Mouse (Mus musculus) midbrain, embryonic 10.5 days (tissue): ENCODE measurements around the gene Kpnb1. TPM values are rescaled to one million over a fixed set of nuclear protein-coding genes. Genes with fewer than 3 reads are reported as not detected.

Experiments used
- DNase-seq: peaks from one replicate; pipeline ENCODE4 v3.0.0-alpha.2; 2017; ENCODE audit warnings: low spot score
- H3K27ac ChIP-seq: fragments of 300-500 bp; sonication (generic); replicated peaks from 2 replicates; pipeline ENCODE4 v1.5.1; 2016; ENCODE audit warnings: mild to moderate bottlenecking
- H3K27me3 ChIP-seq: fragments of 300-500 bp; sonication (generic); 2 replicates; pipeline ENCODE4 v1.6.1; 2016; ENCODE audit warnings: low read depth, mild to moderate bottlenecking; ENCODE audit not compliant: poor library complexity, severe bottlenecking
- H3K36me3 ChIP-seq: fragments of 300-500 bp; sonication (generic); 2 replicates; pipeline ENCODE4 v1.6.1; 2016; ENCODE audit warnings: mild to moderate bottlenecking, moderate library complexity
- H3K4me1 ChIP-seq: fragments of 300-500 bp; sonication (generic); 2 replicates; pipeline ENCODE4 v1.6.1; 2016
- H3K4me3 ChIP-seq: fragments of 300-500 bp; sonication (generic); 2 replicates; pipeline ENCODE4 v1.5.1; 2016; ENCODE audit warnings: mild to moderate bottlenecking, moderate library complexity
- H3K9me3 ChIP-seq: fragments of 300-500 bp; sonication (generic); replicated peaks from 2 replicates; pipeline ENCODE4 v1.6.1; 2016; ENCODE audit warnings: mild to moderate bottlenecking
- WGBS: fragments of 180-500 bp; shearing (Covaris S2); methylation state at CpG from one replicate; pipeline ENCODE4 v1.1.7; 2016; 5-methylcytosine and 5-hydroxymethylcytosine counted together
- polyA plus RNA-seq: library from polyadenylated mRNA; unstranded; fragments of >200 nt; fragmentation: Nextera tagmentation; extraction: Ambion mirVana; gene quantifications from 2 replicates; pipeline ENCODE4 v1.2.1, GENCODE M21; 2016

Gene Kpnb1
- polyA plus RNA-seq, result 82.9 and 95.7 TPM in 2 replicates

- H3K4me1 ChIP-seq, result peaks cover 44% of the 10 kb centered on the region
- no peaks in the 10 kb centered on the region for H3K27me3 ChIP-seq
- WGBS, result under 1% methylated on average over 96 of the region's 101 CpGs
- peak within 1 kb of the TSS; percentile 97 for H3K4me3 ChIP-seq
- no peaks in the 10 kb centered on the region for H3K9me3 ChIP-seq
- DNase-seq, result peak; percentile 100
- peak within 1 kb of the TSS; percentile 100 for H3K27ac ChIP-seq
- H3K36me3 ChIP-seq, result peaks cover 47% of the 10 kb centered on the region
Measured at GRCm38 (mm10) chr11:97187764-97188642, at the start of gene Kpnb1. Gene Kpnb1, minus strand, starts transcription at chr11:97187881.

DNA sequence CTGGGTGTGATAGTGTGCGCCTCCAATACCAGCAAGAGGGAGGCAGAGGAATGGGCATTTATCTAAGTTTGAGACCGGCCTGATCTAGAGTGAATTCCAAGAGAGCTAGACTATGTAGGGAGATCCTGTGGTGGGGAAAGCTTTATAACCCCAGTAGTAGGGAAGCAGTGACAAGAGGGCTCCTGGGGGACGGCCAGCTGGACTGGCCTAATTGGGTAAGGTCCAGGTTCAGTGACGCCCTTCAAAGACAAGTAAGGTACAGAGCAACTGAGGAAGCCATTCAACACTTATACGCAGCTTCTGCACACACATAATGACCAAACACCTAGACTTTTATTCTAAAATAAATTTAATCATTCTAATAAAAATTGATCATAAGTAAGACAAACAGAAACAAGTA lies 44.8 kb upstream of the Kpnb1 start:
- no peaks in the 10 kb centered on the region for H3K9me3 ChIP-seq
- H3K4me1 ChIP-seq, result no peaks in the 10 kb centered on the region
- 94% methylated on average over 5 of the region's 5 CpGs for WGBS
- H3K36me3 ChIP-seq, result peaks cover 96% of the 10 kb centered on the region
- H3K27me3 ChIP-seq, result no peaks in the 10 kb centered on the region
- no peak overlapping the region for H3K27ac ChIP-seq
- no peak overlapping the region for H3K4me3 ChIP-seq
- no peak for DNase-seq

DNA sequence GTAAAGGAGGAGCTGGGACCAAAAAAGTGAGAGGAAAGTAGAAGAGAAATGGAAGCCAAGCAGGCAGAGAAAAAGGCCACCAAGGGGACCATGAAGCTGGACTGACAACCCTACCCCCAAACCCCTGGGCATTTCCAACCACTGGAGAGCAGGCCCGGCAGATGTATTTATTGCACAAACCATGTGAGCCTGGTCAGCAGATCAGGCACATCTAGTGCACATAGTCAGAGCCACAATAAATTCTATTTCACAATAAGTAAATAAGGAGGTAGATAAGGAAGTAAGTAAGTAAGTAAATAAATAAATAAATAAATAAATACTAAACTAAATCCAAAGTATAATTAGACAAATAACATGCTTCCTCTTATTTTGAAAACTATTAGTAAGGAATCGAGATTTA lies 41.7 kb upstream of the Kpnb1 start:
- no peaks in the 10 kb centered on the region for H3K27me3 ChIP-seq
- H3K9me3 ChIP-seq, result no peaks in the 10 kb centered on the region
- H3K36me3 ChIP-seq, result peaks cover 97% of the 10 kb centered on the region
- no peak overlapping the region for H3K27ac ChIP-seq
- DNase-seq, result no peak
- no peak overlapping the region for H3K4me3 ChIP-seq
- WGBS, result 91% methylated on average over 2 of the region's 2 CpGs
- H3K4me1 ChIP-seq, result no peaks in the 10 kb centered on the region

DNA sequence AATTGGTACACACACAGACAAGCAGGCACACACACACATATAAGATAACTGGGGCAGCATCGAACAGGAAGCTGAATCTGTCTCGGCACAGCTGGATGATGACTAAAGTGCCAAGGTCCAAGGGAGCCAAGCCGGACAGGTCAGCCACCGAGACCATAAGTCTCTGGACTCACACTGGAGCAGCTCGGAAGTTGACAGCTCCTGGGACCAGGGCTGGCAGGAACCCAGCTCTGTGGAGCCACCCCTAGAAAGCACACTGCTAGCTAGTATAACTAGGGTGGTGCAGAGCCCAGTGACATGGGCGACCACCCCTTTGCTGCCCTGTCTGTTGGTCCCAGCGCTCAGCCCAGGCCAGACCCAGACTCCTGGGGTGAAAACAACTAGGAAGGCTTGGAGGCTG lies 41.3 kb upstream of the Kpnb1 start:
- no peak for DNase-seq
- Histone ChIP-seq H3K27me3 (no peaks in the 10 kb centered on the region), H3K4me1 (no peaks in the 10 kb centered on the region)

DNA sequence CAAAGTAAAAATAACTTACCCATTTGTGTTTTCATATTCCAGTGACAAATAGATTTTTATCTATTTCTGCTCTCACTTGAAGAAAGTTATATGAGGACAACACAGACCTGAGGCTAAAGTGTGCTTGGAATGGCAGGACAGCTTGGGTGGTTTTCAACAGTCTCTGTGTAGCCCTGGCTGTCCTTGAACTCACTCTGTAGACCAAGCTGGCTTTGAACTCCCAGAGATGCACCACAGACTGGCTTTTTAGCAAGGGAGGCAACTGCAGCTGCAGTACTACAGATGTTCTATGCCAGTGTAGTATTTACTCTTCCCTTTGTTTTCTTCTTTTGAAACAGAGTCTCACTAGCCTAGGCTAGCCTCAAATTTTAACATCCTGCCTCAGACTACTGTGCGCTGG lies 38.5 kb upstream of the Kpnb1 start:
- 96% methylated on average over 1 of the region's 1 CpGs for WGBS
- Histone ChIP-seq H3K9me3 (no peaks in the 10 kb centered on the region), H3K27ac (no peak overlapping the region), H3K4me3 (no peak overlapping the region), H3K4me1 (no peaks in the 10 kb centered on the region), H3K27me3 (no peaks in the 10 kb centered on the region), H3K36me3 (peaks cover 98% of the 10 kb centered on the region)
- DNase-seq, result no peak

More for the DNA sequence above, 41.3 kb upstream of the Kpnb1 start:
- H3K4me3 ChIP-seq, result no peak overlapping the region
- no peak overlapping the region for H3K27ac ChIP-seq
- peaks cover 97% of the 10 kb centered on the region for H3K36me3 ChIP-seq
- WGBS, result 93% methylated on average over 7 of the region's 7 CpGs
- H3K9me3 ChIP-seq, result no peaks in the 10 kb centered on the region

DNA sequence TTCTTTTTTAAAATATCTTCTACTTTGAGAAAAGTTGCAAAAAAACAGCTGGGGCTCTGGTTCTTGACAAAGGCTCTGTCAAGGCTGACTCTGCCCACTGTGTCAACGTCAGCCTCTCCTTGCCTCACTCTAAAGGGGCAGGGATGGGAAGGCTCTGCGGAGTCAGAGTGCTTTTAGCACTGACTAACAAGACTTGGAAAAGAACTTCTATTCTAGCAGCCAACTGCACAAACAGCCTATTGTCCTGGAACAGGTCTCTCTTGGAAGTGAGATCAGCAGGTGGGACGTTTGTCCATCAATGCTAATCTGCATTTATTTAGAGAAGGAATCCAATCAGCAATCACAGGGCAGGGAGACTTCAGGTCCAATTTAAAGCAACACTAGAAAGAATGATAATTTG lies 35.8 kb upstream of the Kpnb1 start:
- no peaks in the 10 kb centered on the region for H3K9me3 ChIP-seq
- H3K27me3 ChIP-seq, result no peaks in the 10 kb centered on the region
- no peak overlapping the region for H3K4me3 ChIP-seq
- peaks cover 98% of the 10 kb centered on the region for H3K36me3 ChIP-seq
- WGBS, result 63% methylated on average over 3 of the region's 3 CpGs
- no peak overlapping the region for H3K27ac ChIP-seq
- no peak for DNase-seq
- no peaks in the 10 kb centered on the region for H3K4me1 ChIP-seq

DNA sequence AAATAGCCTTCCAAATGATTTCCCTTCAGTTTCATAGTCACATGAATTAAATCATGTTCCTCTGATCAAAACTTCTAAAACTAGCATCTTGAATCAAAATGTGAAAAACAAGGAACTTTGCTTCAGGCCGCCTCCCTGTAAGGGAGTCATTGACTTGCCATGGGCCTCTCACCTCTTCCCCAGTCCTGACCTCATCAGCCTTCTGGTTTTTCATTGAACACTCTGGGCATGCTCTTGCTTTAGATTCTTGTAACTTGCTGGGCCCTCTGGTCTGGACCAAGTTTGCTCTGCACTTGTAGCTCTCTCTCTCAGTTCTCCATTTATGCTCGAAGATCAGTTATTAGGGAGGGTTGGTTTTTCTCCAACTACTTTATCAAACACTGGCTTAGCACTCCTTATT lies 33.9 kb upstream of the Kpnb1 start:
- H3K27me3 ChIP-seq, result no peaks in the 10 kb centered on the region
- no peaks in the 10 kb centered on the region for H3K9me3 ChIP-seq
- H3K27ac ChIP-seq, result no peak overlapping the region
- no peak overlapping the region for H3K4me3 ChIP-seq
- WGBS, result 99% methylated on average over 2 of the region's 2 CpGs
- H3K4me1 ChIP-seq, result no peaks in the 10 kb centered on the region
- H3K36me3 ChIP-seq, result peaks cover 98% of the 10 kb centered on the region
- DNase-seq, result no peak

GRCm38 (mm10) chr11:97220211-97220610 lies 32.5 kb upstream of the Kpnb1 start:
- no peak overlapping the region for H3K27ac ChIP-seq
- DNase-seq, result no peak
- 87% methylated on average over 3 of the region's 3 CpGs for WGBS
- H3K27me3 ChIP-seq, result no peaks in the 10 kb centered on the region
- H3K36me3 ChIP-seq, result peaks cover 98% of the 10 kb centered on the region
- H3K9me3 ChIP-seq, result no peaks in the 10 kb centered on the region
- H3K4me3 ChIP-seq, result no peak overlapping the region
- no peaks in the 10 kb centered on the region for H3K4me1 ChIP-seq

DNA sequence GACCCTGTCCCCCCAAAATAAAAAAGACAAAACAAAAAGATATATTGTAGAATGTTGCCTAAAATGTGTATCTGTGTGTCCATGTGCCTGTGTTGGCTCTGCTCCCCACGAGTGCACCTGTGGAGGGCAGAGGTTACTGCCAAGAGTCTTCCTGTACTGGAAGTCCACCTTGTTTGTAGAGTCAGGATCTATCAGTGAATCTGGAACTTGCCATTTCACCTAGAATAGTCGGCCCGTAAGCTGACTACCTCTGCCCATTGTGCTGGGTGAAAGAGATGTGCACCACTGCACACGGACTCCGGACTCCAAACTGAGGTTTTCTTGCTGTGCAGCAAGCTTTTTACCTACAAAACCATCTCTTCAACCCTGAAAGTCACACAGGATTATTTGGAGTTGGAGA lies 26.7 kb upstream of the Kpnb1 start:
- no peak overlapping the region for H3K4me3 ChIP-seq
- DNase-seq, result no peak
- H3K27ac ChIP-seq, result no peak overlapping the region
- H3K4me1 ChIP-seq, result no peaks in the 10 kb centered on the region
- H3K36me3 ChIP-seq, result peaks cover 100% of the 10 kb centered on the region
- H3K27me3 ChIP-seq, result no peaks in the 10 kb centered on the region
- H3K9me3 ChIP-seq, result no peaks in the 10 kb centered on the region
- WGBS, result 93% methylated on average over 5 of the region's 5 CpGs

- WGBS, result 92% methylated on average over 9 of the region's 9 CpGs
- no peak for DNase-seq
Measured at GRCm38 (mm10) chr11:97210728-97211400, 23.2 kb upstream of the Kpnb1 start.

DNA sequence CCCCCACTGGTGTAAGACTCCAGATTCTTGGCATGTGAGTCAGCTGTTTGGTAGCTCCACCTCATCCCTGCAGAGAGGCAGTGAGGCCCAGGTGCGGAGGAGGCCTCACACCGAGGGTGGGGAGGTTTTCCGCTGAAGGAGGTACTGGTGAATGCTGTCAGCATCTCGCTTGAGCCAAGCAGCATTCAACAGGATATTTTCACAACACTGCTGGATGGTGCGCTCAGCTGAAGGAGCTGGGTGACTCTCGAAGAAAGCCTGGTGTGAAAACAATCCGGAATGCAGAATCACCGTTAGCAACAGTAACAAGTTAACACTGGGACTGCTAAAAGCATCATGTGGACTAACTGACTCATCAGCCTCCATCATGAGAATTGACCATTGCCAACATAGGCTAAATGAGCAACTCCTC lies 19.3 kb upstream of the Kpnb1 start:
- no peaks in the 10 kb centered on the region for H3K27me3 ChIP-seq
- 87% methylated on average over 8 of the region's 8 CpGs for WGBS
- H3K4me1 ChIP-seq, result no peaks in the 10 kb centered on the region
- DNase-seq, result no peak
- H3K27ac ChIP-seq, result no peak overlapping the region
- peaks cover 71% of the 10 kb centered on the region for H3K36me3 ChIP-seq
- H3K4me3 ChIP-seq, result no peak overlapping the region
- H3K9me3 ChIP-seq, result no peaks in the 10 kb centered on the region

More at GRCm38 (mm10) chr11:97210728-97211400, 23.2 kb upstream of the Kpnb1 start:
- Histone ChIP-seq H3K27me3 (no peaks in the 10 kb centered on the region), H3K27ac (no peak overlapping the region), H3K4me3 (no peak overlapping the region), H3K9me3 (no peaks in the 10 kb centered on the region), H3K36me3 (peaks cover 99% of the 10 kb centered on the region), H3K4me1 (no peaks in the 10 kb centered on the region)

- Histone ChIP-seq H3K4me3 (no peak overlapping the region), H3K9me3 (no peaks in the 10 kb centered on the region), H3K4me1 (no peaks in the 10 kb centered on the region), H3K27ac (no peak overlapping the region), H3K36me3 (peaks cover 3% of the 10 kb centered on the region), H3K27me3 (no peaks in the 10 kb centered on the region)
- DNase-seq, result no peak
- WGBS, result 85% methylated on average over 6 of the region's 6 CpGs
Measured at GRCm38 (mm10) chr11:97199519-97199918, 11.8 kb upstream of the Kpnb1 start.

GRCm38 (mm10) chr11:97198601-97199000 lies 10.9 kb upstream of the Kpnb1 start:
- Histone ChIP-seq H3K4me1 (no peaks in the 10 kb centered on the region), H3K27me3 (no peaks in the 10 kb centered on the region), H3K36me3 (peaks cover 6% of the 10 kb centered on the region), H3K4me3 (no peak overlapping the region), H3K9me3 (no peaks in the 10 kb centered on the region), H3K27ac (no peak overlapping the region)
- peak; percentile 58 for DNase-seq
- WGBS, result 22% methylated on average over 5 of the region's 5 CpGs
